Mouse (Mus musculus): ENCODE measurements around the gene Vac14.

Vac14 gene

GRCm38 (mm10) chr8:110749500-110750170 lies 131.2 kb downstream of the Vac14 start:
- no peak for DNase-seq (ENCODE audit: low spot score in 2 of 2)

DNA sequence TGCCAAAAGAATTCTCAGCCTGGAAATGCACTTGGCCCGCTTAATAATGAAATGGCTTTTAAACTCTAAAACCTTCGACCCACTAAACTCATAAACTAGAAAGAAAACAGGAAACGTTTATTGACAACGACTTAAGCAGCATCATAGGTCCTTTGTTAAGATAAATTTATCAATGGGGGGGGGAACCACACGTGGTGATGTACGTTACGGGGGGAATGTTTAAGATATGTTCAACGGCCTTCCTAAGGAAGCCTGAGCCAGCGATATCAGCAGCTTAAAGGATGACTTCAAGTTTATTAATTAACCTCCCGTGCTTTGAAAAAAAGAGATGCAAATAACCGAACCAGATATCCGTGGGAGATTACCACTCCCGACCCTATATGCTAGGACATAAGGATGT lies 131.9 kb downstream of the Vac14 start:
- DNase-seq (ENCODE audit: low spot score in 2 of 2): no peak

GRCm38 (mm10) chr8:110751490-110751889 lies 133.1 kb downstream of the Vac14 start:
- no peak for DNase-seq (ENCODE audit: low spot score in 2 of 2)

- peak; percentile 50 to 60 for DNase-seq (ENCODE audit: low spot score in 2 of 2)
These were observed 136.3 kb downstream of the Vac14 start for GRCm38 (mm10) chr8:110754713-110755112.

- DNase-seq (ENCODE audit: low spot score in 2 of 2): peak; percentile 69 to 78
These were observed 137.3 kb downstream of the Vac14 start for GRCm38 (mm10) chr8:110755511-110756170.

DNA sequence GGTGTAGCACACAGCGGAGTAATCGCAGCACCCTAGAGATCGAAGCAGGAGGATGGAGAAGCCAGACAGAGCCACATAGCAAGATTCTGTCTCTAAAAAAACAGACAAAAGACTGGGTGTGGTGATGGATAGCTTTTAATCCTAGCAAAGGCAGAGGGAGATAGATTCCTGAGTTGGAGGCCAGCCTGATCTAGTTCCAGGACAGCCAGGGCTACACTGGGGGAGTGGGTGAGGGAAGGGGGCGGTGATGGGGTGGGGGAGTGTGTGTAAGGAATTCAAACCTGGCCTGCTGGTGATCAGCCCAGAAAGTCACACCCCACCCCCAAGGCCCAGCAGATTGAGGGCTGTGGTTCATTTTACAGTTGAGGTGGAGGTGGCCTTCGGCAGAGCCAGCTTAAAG lies 137.8 kb downstream of the Vac14 start:
- no peak for DNase-seq (ENCODE audit: low spot score in 2 of 2)

DNA sequence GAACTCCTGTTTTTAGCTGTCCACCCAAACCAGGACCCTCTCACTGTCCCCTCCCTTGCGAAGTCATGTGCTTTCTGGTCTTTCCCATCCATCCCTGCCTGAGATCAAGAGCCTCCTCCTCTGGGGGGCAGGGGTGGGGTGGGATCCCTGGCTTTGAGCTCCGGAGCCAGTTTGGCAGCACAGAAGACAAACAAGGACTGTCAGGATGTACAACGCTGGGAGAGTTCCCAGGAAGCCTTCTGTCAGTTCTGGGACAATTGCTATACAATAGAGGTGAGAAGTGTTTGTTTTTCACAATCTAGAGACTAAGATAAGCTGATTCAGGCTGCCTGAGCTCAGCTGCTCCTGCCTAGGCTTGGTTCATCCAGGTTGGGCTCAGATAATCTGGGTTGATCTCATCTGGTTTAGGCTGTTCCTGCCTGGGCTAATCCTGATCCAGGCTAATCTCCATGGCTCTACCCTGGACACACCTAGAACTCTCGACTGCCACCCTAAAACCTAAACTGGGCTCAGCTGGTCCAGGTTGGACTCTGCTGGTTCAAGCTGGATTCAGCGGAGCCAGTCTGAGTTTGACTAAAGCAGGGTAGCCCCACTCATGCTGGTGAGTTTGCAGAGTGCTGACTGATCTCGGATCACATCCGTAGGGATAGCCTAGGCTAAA lies 142.0 kb downstream of the Vac14 start:
- DNase-seq (ENCODE audit: low spot score in 2 of 2): no peak

GRCm38 (mm10) chr8:110761185-110761584 lies 142.8 kb downstream of the Vac14 start:
- DNase-seq (ENCODE audit: low spot score in 2 of 2): no peak

- no peak for DNase-seq (ENCODE audit: low spot score in 2 of 2)
These were observed 143.6 kb downstream of the Vac14 start for GRCm38 (mm10) chr8:110761988-110762387.

DNA sequence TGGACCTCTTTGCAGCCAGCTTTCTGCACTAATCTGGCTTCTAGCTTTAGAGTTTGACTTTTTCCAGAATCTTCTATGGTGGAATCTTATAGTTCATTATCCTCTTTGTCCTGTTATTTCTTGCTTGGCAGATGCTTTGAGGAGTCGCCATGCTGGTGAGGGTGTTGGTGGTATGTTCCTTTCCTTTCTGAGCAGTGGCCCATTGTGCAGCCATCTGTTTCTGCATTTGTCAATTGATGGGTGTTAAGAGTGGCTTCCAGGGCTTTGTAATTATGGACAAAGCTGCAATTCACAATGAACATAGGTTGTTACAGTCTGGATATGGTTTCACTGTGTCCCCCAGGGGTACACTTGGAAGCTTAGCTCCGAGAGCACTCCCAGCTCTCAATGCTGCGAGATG lies 146.3 kb downstream of the Vac14 start:
- no peak for DNase-seq (ENCODE audit: low spot score in 2 of 2)

GRCm38 (mm10) chr8:110767261-110767660 lies 148.9 kb downstream of the Vac14 start:
- no peak for DNase-seq (ENCODE audit: low spot score in 2 of 2)

Measured in frontal cortex, postnatal 36 days (tissue).